Mouse (Mus musculus) gonadal fat pad, adult 2 months (tissue): ENCODE measurements at regions not wholly inside any gene's neighbourhood (a gene's known extent, or its start where the extent isn't known, plus 50 kb on each side); places are given as distances from the start of the nearest gene placed in this dataset.

Experiments used
- DNase-seq: peaks from one replicate; pipeline ENCODE4 v3.0.0-alpha.2; 2012; ENCODE audit warnings: low read depth

DNA sequence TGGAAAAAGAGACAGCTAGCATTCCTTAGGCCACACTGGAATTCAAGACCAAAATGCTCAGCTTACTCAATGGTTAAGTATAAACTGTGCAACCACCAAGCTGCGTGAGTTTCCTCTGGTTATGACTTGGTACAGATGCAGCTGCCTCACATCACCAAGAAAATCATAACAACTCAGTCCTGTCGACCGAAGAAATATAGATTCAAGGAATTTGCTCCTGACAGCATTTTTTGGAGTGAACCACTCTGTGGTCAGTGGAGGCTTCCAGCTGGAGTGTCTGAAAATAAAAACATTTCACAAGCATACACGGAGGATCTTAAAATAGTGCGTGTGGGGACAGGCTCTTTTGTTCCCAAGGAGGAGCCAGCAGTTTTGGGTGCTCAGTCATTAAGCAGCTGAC, 253.8 kb downstream of the Bckdhb start:
- no peak for DNase-seq

DNA sequence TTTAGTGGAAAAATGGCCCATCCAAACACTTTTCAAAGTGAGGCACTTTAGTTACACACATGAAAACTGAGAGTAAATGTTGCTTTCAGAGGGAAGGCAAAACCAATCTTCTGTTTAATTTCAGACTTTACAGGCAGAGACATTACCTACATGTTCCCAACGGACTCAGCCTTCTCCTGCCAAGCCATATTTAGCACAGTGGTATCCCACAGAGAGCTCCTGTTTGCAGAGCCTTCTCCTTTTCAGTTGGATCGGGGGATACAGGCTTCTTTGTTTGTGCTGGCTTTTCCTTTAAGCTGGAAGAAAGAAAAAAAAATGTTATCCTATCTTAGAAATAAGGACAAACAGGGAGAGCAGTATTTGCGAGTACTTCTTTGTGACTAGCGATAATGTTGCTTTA, 254.3 kb downstream of the Bckdhb start:
- DNase-seq, result no peak

DNA sequence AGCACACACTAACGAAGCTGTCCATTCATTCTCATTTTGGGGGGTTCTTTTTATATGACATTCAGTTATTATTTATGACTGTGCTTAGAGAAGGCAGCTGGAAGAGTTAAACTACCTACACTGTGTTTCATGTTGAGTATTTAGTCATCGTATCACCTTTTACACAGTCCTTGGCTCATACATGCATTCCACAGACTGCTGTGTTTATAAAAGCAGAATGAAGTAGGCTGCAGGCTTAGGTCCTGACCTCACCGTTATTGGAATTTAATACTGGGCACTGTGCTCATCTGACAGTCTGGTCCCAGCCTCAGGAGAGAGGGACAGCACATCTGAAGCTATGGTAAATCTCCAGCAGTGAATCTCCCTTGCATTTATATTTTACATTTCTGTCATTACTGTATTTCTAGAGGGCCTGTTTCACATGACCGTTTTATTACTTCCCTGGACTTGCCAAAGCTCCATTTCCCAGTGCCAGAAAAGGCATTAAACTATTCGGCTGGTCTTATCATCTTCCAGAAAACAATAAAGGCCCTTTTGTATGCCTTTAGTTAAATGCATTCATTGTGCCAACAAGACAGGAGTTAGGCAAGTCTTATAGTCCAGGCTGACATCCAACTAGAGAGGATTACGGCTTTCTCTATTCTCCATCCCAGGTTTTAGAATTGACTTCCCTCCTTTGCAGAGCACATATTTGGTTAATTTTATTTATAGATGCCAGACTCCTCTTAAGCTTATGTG, 258.9 kb downstream of the Bckdhb start:
- peak; percentile 91 for DNase-seq

DNA sequence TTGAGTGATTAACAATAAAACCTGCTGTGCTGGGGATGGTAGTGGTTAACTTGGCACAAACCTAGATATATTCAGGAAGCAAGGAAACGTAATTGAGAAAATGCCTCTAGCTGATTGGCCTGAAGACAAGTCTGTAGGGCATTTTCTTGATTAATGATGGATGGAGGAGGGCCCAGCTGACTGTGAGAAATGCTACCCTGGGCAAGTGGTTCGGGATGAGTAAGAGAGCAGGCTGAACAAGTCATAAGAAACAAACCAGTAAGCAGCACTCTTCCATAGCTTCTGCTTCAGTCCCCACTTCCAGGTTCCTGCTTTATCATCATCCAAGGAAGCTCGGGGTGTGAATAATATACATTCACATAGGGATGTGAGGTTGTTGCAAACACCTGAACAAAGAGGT, 262.6 kb downstream of the Bckdhb start:
- DNase-seq, result no peak

DNA sequence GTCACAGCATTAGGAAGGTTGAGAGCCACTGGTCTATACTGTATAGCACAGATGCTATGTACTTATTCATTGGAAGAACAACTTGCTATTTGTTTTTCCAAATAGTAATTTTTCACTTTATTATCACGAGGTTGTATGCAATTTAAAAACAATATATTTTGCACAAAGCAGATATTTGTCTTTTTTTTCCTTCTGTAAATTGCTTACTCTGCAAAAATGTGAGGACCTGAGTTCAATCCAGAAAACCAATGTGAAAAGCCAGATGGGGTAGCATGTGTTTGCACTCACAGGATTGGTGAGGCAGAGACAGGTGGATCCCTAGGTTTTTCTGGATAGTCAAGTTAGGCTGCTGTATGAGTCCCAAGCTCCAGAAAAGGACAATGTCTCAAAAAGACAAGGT, 268.5 kb downstream of the Bckdhb start:
- no peak for DNase-seq

DNA sequence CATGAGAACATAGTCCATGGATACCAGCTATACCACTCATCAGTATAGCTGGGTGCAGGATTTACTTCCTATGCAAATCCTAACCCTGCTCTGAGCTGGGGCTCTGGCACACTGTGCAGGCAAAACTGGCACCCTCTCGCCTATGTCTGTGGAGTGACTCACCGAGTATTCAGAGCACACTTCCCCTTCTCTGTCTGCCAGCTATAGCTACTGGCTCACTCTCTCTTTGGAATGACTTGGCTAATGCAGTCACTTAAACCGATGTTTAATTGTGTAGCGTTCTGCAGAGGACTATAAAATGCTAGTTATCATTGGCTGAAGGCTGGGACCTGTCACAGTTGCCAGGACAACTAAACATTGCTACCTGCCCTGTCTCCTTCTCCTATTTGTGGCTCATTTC, 269.8 kb downstream of the Bckdhb start:
- no peak for DNase-seq

DNA sequence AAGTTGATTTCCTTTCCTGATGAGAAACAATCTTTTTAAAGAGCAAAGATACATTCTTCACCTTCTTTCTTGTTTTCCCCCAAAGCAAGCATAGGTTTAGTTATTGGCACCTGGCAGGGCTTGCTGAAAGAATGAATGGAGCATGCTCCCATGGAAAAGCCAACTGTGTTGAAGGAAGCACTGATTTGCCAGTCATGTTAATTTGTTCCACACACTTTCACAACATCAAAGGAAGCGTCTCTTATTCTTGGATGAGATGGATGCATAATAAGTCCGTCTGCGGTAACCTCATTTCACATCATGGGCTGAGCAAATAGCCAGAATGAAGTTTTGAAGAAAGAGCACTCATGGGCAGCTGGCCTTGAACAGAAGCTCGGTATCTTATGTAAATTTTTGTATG, 270.4 kb downstream of the Bckdhb start:
- no peak for DNase-seq

DNA sequence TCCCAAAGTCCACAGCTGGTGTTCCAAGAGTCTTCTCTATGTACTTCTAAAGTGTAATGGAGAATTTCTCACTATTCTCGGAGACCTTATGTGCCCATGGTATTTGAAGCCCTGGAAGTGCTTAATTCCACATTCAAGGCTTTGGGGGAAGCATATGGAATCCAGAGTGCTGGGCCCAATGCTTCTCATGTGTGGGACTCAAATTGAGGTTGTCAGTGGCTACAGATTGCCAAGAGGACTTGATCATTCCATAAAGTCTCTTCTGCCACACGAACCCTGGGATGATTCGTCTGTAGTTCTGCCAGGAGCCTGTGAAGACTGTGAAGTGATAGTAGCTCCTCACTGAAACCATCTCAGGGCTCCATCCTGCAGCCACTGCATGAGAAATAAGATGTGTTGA, 275.3 kb downstream of the Bckdhb start:
- no peak for DNase-seq

DNA sequence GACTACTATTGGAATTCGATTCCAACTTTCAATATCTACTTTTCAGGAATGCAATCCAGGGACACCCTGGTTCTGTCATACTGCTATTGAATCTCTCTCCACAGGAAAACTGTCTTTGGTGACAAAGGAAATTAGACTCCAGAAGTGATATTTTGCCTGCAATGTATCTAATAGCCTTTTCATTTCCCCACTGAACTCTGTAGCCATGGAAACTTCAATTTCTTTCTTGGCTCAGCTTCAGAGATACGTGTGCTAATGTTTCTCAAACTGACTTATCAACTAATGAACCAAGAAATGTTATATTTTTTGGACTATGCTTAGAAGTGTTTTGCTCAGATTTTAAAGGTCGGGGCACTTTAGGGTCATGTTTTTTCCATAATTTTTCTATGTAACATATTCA, 279.1 kb downstream of the Bckdhb start:
- no peak for DNase-seq

DNA sequence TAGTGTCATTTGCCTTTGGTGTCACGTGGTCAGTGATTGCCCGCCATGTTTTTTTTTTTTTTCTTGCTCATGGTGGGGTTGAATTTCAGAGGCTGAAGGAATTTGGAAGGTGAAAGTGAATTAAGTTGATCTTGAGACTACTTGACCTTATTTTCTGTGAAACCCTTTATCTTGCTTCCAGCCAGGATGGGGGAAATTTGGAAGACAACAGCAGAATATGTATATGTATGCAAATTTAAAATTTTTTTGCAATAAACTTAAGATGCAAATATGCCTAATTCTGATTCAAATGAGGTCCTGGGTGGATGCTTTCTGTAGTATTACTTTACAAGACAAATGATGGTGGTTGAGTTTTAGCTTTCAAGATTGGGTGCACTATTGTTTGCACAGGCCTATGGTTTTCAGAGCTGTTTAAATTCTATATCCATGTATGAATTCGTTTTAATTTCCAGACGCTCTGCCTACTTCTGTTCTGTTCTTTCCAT, 315.6 kb downstream of the Bckdhb start:
- no peak for DNase-seq

DNA sequence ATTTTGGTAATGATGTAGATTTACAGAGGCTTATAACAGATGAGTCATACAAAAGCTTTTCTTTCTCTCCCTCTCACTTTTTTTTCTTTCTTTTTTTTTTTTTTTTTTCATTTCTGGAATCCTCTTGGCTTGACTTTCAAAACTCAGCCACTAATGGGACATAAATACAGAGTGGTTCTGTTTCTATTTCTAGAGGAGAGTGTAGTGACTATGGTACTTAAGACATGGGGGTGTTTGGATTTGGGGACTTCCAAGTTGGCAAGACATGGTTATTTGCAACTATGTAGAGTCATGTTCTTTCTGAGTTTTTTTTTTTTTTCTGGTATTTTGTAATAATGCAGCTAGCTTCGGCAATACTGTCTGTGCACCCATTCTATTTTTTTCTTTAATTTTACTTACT, 324.8 kb downstream of the Bckdhb start:
- DNase-seq, result no peak

DNA sequence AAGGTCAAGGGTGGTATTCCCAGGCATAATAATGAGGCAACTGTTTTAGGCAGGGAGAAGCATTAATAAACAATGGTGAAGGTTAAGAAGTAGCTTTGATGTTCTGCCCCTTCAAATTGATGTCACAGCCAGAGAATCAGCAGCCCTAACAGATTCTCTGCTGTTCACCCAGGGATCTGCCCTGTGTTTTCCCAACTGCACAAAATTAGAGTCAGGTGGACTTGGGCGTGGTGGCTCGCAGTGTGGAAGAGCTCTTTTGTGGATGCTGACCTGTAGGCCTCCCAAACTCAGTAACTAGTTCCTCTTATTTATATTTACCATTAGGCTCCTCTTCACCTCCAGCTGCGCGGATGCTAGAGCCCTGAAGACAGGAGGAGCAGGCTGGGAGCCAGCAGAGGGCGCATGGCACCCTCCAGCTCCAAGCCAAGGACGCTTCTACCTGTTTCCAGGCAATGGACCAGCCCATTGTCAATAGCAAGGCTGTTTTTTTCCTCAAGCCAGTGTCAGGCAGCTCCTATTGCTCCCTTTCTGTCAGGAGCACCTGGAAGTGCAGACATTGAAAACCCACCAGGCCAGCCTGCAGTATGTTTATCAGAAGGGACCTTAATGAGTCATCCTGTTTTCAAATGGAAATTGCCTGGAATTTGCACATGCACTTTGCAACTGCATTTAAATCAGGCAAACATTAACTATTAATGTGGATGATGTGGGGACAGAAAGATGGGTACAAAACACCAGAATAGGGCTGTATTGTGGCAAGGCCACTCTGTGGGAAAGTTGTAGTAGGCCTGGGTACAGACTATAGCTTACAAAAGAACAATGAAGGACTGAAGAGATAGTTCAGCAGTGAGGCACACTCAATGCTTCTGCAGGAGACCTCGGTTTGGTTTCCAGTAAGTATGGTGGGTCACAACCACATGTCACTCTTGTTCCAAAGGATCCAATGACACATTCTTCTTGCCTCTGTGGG, 328.4 kb downstream of the Bckdhb start:
- DNase-seq, result no peak

DNA sequence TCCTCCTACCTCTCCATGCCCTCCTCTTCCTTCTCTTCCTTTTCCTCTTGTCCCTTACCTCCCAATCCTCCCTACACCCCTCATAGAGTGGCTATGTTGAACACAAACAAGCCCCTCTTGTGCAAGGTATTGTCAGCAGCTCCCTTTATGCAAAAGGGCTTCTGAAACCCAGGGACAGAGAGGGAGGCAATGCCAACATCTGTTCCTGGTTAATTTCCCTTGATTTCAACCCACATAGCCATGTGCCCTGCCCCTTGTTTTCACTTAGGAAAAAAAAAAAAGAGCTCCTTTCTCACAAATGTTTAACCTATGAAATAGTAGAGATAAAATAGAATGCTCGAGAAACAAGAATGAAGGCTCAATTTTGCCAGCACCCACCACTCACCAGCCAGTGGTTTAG, 333.5 kb downstream of the Bckdhb start:
- no peak for DNase-seq

DNA sequence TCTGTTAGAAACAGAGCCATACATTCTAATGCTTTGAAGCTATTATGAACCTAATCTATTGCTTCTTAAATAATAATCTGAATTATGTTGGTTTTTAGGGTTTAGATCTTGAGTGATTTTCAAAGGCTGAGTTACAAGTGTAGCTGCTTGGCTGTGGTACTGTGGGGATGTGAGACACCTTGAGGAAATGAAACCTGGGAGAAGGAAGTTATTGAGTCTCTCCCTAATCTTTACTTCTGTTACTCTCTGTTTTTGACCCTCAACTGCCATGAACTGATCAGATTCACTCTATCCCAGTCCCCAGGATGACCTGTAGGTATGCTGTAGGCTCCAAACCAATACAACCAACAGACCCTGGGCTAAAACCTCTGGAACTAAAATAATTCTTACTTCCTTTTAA, 334.8 kb downstream of the Bckdhb start:
- DNase-seq, result no peak

DNA sequence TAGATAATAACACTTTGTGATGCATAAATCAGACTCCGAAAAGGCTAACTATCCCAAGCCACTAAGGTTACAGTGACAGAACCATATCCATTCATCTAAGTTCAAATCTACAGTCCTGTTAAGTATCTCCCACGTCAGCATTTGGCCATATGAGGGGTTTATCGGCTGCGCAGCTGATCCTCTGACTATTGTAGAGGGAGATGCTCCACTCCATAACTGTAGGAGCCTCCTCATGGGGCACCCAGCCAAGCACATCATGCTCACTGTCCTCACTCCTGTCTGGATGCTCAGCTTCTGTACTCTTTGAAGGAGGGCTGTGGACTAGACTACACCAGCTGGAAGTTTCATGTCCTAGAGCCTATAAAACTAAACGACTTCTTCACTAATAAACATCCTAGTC, 337.2 kb downstream of the Bckdhb start:
- DNase-seq, result no peak

DNA sequence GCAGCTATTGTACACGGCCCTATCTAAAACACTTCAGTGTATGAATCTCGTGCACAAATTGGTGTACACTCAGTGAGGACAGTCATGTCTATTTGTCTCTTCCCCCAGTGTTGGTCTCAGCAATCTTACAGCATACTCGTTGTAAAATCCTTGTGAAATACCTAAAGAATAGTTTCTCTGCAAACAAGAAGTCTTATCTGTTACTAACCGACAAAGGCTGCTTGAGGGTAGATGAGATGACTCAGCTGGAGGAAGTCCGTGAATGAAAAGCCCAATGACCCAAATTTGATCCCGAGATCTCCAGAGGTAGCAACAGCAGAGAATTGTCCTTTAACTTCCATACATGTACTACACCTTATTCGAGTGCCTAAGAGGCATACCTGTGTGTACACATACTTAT, 342.0 kb downstream of the Bckdhb start:
- no peak for DNase-seq

DNA sequence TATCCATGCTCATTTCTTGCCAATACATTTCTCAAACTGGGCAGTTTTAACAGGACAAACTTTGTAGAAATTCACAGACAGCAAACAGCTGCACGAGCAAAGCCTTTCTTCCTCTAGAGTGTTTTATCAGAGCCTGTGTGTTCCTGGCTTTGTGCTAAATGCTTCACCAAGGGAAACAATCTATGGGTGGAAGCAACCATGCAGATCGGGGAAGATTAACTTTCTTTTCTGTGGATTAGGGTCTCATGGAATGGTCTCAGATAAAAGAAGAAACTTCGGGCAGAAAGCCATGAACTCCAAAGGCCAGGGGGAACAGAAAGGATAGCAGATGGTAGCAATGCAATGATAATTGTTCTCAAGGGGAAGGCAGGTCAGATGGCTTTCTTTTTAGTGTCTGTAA, 349.7 kb downstream of the Bckdhb start:
- no peak for DNase-seq

DNA sequence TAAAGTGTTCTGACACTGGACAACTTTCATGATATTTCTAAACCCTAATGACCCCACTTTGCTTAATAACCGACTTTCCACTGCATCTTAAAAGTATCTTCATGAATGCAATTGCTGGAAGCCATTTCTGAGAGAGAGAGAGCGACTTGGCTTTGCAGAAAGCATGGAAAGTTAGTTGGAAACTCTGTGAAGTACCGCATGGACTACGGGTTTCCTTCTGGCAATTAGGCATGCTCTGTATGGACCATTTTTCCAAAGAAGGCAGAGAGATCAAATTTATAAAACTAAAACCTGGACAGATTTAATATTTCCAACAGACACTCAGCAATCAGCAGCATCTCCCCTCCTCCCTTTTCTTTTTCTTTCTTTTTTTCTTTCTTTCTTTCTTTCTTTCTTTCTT, 353.4 kb downstream of the Bckdhb start:
- DNase-seq, result no peak

DNA sequence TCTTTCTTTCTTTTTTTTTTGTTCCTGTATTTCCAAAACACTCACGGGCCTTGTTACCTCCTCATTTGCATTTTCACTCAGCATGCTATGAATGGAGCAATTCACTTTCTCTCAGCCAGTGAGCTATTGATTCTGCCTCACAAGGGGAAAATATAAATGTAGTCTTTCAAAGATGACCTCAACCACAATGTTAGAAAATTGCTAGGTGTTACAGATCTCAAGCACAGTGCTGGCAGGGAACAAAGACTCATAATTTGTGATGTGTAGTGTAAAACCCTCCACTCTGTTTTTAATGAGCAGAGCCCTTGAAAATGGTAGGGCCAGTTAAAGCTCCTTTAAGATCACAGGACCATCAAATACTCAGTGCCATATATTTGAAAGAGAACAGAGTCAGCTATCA, 353.8 kb downstream of the Bckdhb start:
- DNase-seq, result no peak

DNA sequence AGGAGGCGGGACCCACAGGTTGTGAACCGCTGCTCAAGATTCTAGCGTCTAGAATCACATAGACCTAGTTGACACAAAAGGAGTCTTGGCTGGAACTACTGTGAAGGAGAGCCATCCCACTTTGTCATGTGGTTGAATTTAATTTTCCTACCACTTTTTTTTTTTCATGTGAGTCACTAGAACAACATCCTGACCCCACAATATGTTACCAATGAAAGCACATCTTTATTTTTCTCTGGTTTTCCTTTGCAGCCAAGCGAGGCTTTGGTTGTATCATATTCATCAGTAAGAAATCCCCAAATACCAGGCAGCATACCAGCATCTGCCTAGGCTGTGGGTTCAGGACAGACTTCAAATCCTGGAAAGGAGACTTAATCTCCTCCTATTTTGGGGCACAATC, 356.0 kb downstream of the Bckdhb start:
- DNase-seq, result no peak

DNA sequence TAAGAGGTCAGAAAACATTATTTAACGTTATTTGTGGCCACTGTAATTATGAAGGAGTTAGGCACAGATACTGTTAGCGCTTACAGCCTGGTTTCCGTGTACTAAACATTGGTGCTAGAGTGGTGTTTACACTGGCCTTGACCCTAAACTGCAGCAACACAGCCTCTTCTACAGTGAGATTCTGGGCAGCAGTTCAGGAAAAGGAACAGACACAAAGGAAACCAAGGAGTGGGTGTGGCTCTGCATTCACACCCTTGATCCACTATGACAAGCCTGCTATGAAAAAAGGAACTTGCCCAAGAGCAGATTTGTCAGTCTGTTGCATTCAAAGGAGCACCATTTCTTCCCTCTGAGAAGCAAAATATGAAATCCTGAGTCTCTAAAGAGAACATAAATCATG, 356.7 kb downstream of the Bckdhb start:
- DNase-seq, result no peak

DNA sequence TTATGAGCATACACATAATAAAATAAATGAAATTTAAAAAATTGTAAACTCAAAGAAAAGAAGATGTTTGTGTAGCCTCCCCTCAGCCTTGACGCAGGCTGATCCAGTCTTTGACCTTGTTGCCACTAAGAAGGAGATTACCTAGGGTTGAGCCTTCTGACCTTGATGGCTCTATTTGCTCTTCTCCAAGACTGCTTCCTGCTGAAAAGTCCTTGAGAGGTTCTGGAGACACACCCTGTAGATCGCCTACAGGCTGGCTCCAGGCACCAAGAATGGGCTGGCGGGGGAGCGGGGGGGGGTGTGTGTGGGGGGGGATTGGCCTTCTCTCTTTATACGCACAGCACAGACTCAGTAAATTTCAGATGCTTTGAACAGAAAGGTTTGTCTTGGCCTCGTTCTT, 358.4 kb downstream of the Bckdhb start:
- DNase-seq, result no peak

DNA sequence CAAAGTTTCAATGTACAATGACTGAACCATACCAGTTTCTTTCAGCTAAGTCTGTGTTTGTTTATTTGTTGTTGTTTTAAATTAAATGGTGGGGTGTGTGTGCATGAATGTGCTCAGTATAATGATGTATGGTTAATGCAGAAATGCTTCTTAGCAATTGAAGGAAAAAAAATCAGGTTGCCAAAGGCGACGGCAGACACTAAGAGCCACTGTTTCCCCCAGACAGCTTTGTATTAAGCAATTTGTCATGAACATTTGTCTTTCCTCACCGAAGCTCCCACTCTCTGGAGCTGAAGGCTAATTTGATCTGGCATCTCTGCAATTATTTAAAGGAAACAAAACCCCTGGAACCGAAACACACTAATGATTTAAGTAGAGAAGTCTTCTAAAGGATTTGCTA, 360.7 kb downstream of the Bckdhb start:
- DNase-seq, result no peak
